Comparison of ENCODE assay signal across 8 mouse cellular contexts in the genomic region with DNA sequence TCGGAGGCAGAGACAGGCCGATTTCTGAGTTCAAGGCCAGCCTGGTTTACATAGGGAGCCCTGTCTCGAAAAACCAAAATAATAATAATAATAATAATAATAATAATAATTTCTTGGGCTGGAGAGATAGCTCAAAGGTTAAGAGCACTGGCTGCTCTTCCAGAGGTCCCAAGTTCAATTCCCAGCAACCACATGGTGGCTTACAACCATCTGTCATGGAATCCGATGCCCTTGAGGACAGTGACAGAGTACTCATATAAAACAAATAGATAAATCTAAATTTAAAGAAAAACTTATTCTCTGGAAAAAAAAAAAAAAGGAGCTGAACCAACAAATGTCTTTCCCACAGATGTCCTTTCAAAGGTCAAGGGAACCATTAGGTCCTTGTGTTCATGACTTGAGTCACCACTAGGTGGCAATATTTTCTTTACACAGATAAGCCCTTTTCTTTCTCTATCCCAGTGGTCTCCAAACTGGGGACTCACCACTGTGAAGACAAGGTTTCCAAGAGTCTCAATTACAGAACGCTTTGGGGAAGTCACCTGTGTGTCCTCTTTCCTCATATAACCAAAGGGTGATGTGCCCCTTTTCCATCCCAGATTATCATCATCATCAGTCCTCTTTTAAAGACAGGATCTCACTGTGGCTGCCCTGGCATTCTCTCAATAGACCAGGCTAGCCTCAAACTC.
DNase-seq lines count a peak whose midpoint lies in the region; ATAC-seq and TF ChIP-seq lines count a peak whose summit lies in the region.

No protein-coding gene starts in this region.

- H3K27ac ChIP-seq in heart, adult 2 months, result no peak overlapping the region
- H3K27ac ChIP-seq in heart, embryonic 12.5 days (ENCODE audit: poor library complexity, severe bottlenecking), result no peak overlapping the region
- H3K27ac ChIP-seq in heart, embryonic 15.5 days, result no peak overlapping the region
- no peak overlapping the region for H3K27ac ChIP-seq in liver, postnatal 0 days (ENCODE audit: low read depth)

- H3K27me3 ChIP-seq in heart, adult 2 months (ENCODE audit: control insufficient read depth, insufficient read depth, low read length), result no peaks in the 10 kb centered on the region
- no peaks in the 10 kb centered on the region for H3K27me3 ChIP-seq in heart, embryonic 12.5 days (replicated peaks)
- no peaks in the 10 kb centered on the region for H3K27me3 ChIP-seq in heart, embryonic 15.5 days
- no peaks in the 10 kb centered on the region for H3K27me3 ChIP-seq in liver, postnatal 0 days (ENCODE audit: insufficient read depth, low read length)

- intact Hi-C loops in heart, adult 2 months (cut with DNase I), result loop anchor here (1.0 to 10.0 kb wide), 5 partner anchors 108 to 515 kb away; a partner anchor contains a TSS

- no peak for TF ChIP-seq POLR2A in heart, adult 2 months (IDR thresholded peaks at IDR 0.05; ENCODE audit: insufficient read depth, low read depth, low read length)

- DNase-seq in heart, adult 2 months, result no peak
- peak; percentile 40 for DNase-seq in CD4-positive helper T cell, adult 2 months (ENCODE audit: low read depth, low spot score)
- peak; percentile 55 for DNase-seq in c-Kit-positive CD71-positive TER-119-positive erythroid progenitor cells, embryonic 14.5 days (ENCODE audit: low spot score)
- no peak for DNase-seq in liver, postnatal 0 days
- DNase-seq in yolk sac, embryonic 10.5 days (ENCODE audit: low spot score), result peak; percentile 11
- no peak for DNase-seq in spleen, postnatal 14 days (ENCODE audit: low spot score in 2 of 2)

- no peak for ATAC-seq in heart, embryonic 12.5 days (ENCODE audit: insufficient number of reproducible peaks, low FRiP score)
- 0 out of 2 replicates have a peak, but pooled peaks have one; percentile 14 for ATAC-seq in heart, embryonic 15.5 days (replicated peaks; ENCODE audit: insufficient number of reproducible peaks, insufficient read depth, low FRiP score, low read depth)
- no peak for ATAC-seq in liver, postnatal 0 days

- H3K79me2 ChIP-seq in heart, adult 2 months (replicated peaks; ENCODE audit: control insufficient read depth, insufficient read depth, low read length), result no peaks in the 10 kb centered on the region

- TF ChIP-seq CTCF in heart, adult 2 months (IDR thresholded peaks at IDR 0.05), result peak; percentile 84
- peak; percentile 75 for TF ChIP-seq CTCF in liver, postnatal 0 days (IDR thresholded peaks at IDR 0.05; ENCODE audit: low read depth)

- no peaks in the 10 kb centered on the region for H3K4me1 ChIP-seq in heart, adult 2 months (ENCODE audit: control insufficient read depth, insufficient read depth, low read length)
- no peaks in the 10 kb centered on the region for H3K4me1 ChIP-seq in heart, embryonic 12.5 days (replicated peaks)
- no peaks in the 10 kb centered on the region for H3K4me1 ChIP-seq in heart, embryonic 15.5 days (replicated peaks)
- peaks cover 11% of the 10 kb centered on the region; the same call in 1 of the 2 replicates for H3K4me1 ChIP-seq in liver, postnatal 0 days (ENCODE audit: insufficient read depth)

- H3K9me3 ChIP-seq in heart, embryonic 12.5 days (replicated peaks), result no peaks in the 10 kb centered on the region
- no peaks in the 10 kb centered on the region for H3K9me3 ChIP-seq in heart, embryonic 15.5 days (replicated peaks)
- no peaks in the 10 kb centered on the region for H3K9me3 ChIP-seq in liver, postnatal 0 days (ENCODE audit: low read length)

- no peak for TF ChIP-seq EP300 in heart, adult 2 months (IDR thresholded peaks at IDR 0.05; ENCODE audit: insufficient read depth, low read depth, low read length)
- TF ChIP-seq EP300 in liver, postnatal 0 days (IDR thresholded peaks at IDR 0.05; ENCODE audit: low read depth), result no peak

- H3K36me3 ChIP-seq in heart, adult 2 months (ENCODE audit: control insufficient read depth, insufficient read depth, low read length), result no peaks in the 10 kb centered on the region
- H3K36me3 ChIP-seq in heart, embryonic 12.5 days, result no peaks in the 10 kb centered on the region
- no peaks in the 10 kb centered on the region for H3K36me3 ChIP-seq in heart, embryonic 15.5 days
- H3K36me3 ChIP-seq in liver, postnatal 0 days (replicated peaks; ENCODE audit: insufficient read depth, low read length), result no peaks in the 10 kb centered on the region

- H3K9ac ChIP-seq in heart, adult 2 months (ENCODE audit: low read depth, low read length), result no peak overlapping the region
- H3K9ac ChIP-seq in heart, embryonic 12.5 days, result no peak overlapping the region
- H3K9ac ChIP-seq in heart, embryonic 15.5 days, result no peak overlapping the region
- no peak overlapping the region for H3K9ac ChIP-seq in liver, postnatal 0 days (replicated peaks)

- no peak overlapping the region for H3K4me2 ChIP-seq in heart, embryonic 12.5 days
- H3K4me2 ChIP-seq in heart, embryonic 15.5 days, result no peak overlapping the region
- H3K4me2 ChIP-seq in liver, postnatal 0 days (ENCODE audit: low read depth, low read length), result no peak overlapping the region

- no peak overlapping the region for H3K4me3 ChIP-seq in heart, adult 2 months
- H3K4me3 ChIP-seq in heart, embryonic 12.5 days, result no peak overlapping the region
- H3K4me3 ChIP-seq in heart, embryonic 15.5 days, result no peak overlapping the region
- H3K4me3 ChIP-seq in liver, postnatal 0 days (ENCODE audit: low read depth, low read length), result no peak overlapping the region

- WGBS in heart, adult 2 months, result 65% methylated on average over 5 of the region's 5 CpGs
- WGBS in heart, embryonic 12.5 days, result 60% methylated on average over 5 of the region's 5 CpGs
- 61% methylated on average over 5 of the region's 5 CpGs for WGBS in heart, embryonic 15.5 days
- WGBS in liver, postnatal 0 days (ENCODE audit: insufficient replicate concordance), result 59% methylated on average over 5 of the region's 5 CpGs

Comparison
In these comparisons a context has a peak if more than half of its experiments do, and no peak if none do; other contexts are left out.
1. DNase-seq: peak in CD4-positive helper T cell, adult 2 months (single experiment), c-Kit-positive CD71-positive TER-119-positive erythroid progenitor cells, embryonic 14.5 days (single experiment) and yolk sac, embryonic 10.5 days (single experiment); none in heart, adult 2 months (0 of 2), liver, postnatal 0 days (single experiment) and spleen, postnatal 14 days (0 of 2).